Mouse (Mus musculus): ENCODE measurements around the gene Mta2. TPM values are rescaled to one million over a fixed set of nuclear protein-coding genes. Genes with fewer than 3 reads are reported as not detected.

The Mta2 gene
- polyA plus RNA-seq (2012; fragmentation: generic; extraction: Trizol), result 10 to 100 TPM; 55.6 to 94.0 TPM

GRCm38 (mm10) chr19:8941515-8942217 is at the start of gene Mta2:
Gene Mta2, plus strand, starts transcription at chr19:8941875.

GRCm38 (mm10) chr19:8892829-8893766 is 48.6 kb upstream of the Mta2 start, which contains the start of gene Ints5:
Gene Ints5, plus strand, starts transcription at chr19:8893005.

GRCm38 (mm10) chr19:8897865-8898495 is 43.7 kb upstream of the Mta2 start, which contains the start of gene Ganab:
Gene Ganab, plus strand, starts transcription at chr19:8898071.

GRCm38 (mm10) chr19:8920073-8920736 is 21.5 kb upstream of the Mta2 start, which contains the start of gene B3gat3:
Gene B3gat3, plus strand, starts transcription at chr19:8920374.

GRCm38 (mm10) chr19:8929224-8930088 is 12.2 kb upstream of the Mta2 start, which contains the start of the genes Rom1 and Eml3:
Gene Rom1, minus strand, starts transcription at chr19:8929356.
Gene Eml3, plus strand, starts transcription at chr19:8929552.

GRCm38 (mm10) chr19:8953135-8954039 is 11.7 kb downstream of the Mta2 start, which contains the start of gene Tut1:
Gene Tut1, plus strand, starts transcription at chr19:8953847.

GRCm38 (mm10) chr19:8966590-8967372 is 25.1 kb downstream of the Mta2 start, which contains the start of gene Eef1g:
Gene Eef1g, plus strand, starts transcription at chr19:8967041.

GRCm38 (mm10) chr19:8989066-8989566 is 47.4 kb downstream of the Mta2 start, which contains the start of gene Ahnak:
Gene Ahnak, plus strand, starts transcription at chr19:8989284.

Other genes starting within 250 kb of the Mta2 start
- 100 to 1,000 TPM; 109 to 260 TPM for gene Slc3a2, start 218.5 kb upstream of the Mta2 start, polyA plus RNA-seq (2012; fragmentation: generic; extraction: Trizol)
- gene Wdr74, start 206.0 kb upstream of the Mta2 start, polyA plus RNA-seq (2012; fragmentation: generic; extraction: Trizol), result 100 to 1,000 TPM in 1 of 2 experiments, 10 to 100 TPM in 1; 60.8 to 195 TPM
- 1 to 10 TPM; 1.5 to 1.8 TPM for gene 1700092M07Rik, start 201.2 kb upstream of the Mta2 start, polyA plus RNA-seq (2012; fragmentation: generic; extraction: Trizol)
- 100 to 1,000 TPM in 1 of 2 experiments, 10 to 100 TPM in 1; 33.2 to 112 TPM for gene Stx5a, start 200.5 kb upstream of the Mta2 start, polyA plus RNA-seq (2012; fragmentation: generic; extraction: Trizol)
- gene Nxf1, start 184.8 kb upstream of the Mta2 start, polyA plus RNA-seq (2012; fragmentation: generic; extraction: Trizol), result 100 to 1,000 TPM in 1 of 2 experiments, 10 to 100 TPM in 1; 63.1 to 106 TPM
- gene Tmem223, start 170.9 kb upstream of the Mta2 start, polyA plus RNA-seq (2012; fragmentation: generic; extraction: Trizol), result 100 to 1,000 TPM; 211 to 253 TPM
- 10 to 100 TPM; 43.2 to 61.1 TPM for gene Tmem179b, start 167.4 kb upstream of the Mta2 start, polyA plus RNA-seq (2012; fragmentation: generic; extraction: Trizol)
- 10 to 100 TPM; 24.9 to 37.5 TPM for gene Taf6l, start 155.5 kb upstream of the Mta2 start, polyA plus RNA-seq (2012; fragmentation: generic; extraction: Trizol)
- gene Polr2g, start 143.3 kb upstream of the Mta2 start, polyA plus RNA-seq (2012; fragmentation: generic; extraction: Trizol), result 100 to 1,000 TPM; 100 to 147 TPM
- gene Zbtb3, start 139.3 kb upstream of the Mta2 start, polyA plus RNA-seq (2012; fragmentation: generic; extraction: Trizol), result 1 to 10 TPM; 2.6 to 5.2 TPM
- gene Ttc9c, start 122.5 kb upstream of the Mta2 start, polyA plus RNA-seq (2012; fragmentation: generic; extraction: Trizol), result 10 to 100 TPM in 1 of 2 experiments, 1 to 10 TPM in 1; 1.9 to 14.9 TPM
- 10 to 100 TPM in 1 of 2 experiments, 1 to 10 TPM in 1; 7.6 to 49.9 TPM for gene Hnrnpul2, start 121.9 kb upstream of the Mta2 start, polyA plus RNA-seq (2012; fragmentation: generic; extraction: Trizol)
- gene AC129217.1, start 112.1 kb upstream of the Mta2 start, polyA plus RNA-seq (2012; fragmentation: generic; extraction: Trizol), result 1 to 10 TPM in 1 of 2 experiments, under 1 TPM in 1; 0.19 to 1.1 TPM
- gene Bscl2, start 104.4 kb upstream of the Mta2 start, polyA plus RNA-seq (2012; fragmentation: generic; extraction: Trizol), result 10 to 100 TPM; 11.7 to 29.0 TPM
- under 1 TPM; 0.04 to 0.41 TPM for gene Gng3, start 102.7 kb upstream of the Mta2 start, polyA plus RNA-seq (2012; fragmentation: generic; extraction: Trizol)
- gene Lrrn4cl, start 91.1 kb upstream of the Mta2 start, polyA plus RNA-seq (2012; fragmentation: generic; extraction: Trizol), result 1 to 10 TPM in 1 of 2 experiments, under 1 TPM in 1; 0.08 to 7.0 TPM
- gene Ubxn1, start 70.4 kb upstream of the Mta2 start, polyA plus RNA-seq (2012; fragmentation: generic; extraction: Trizol), result 100 to 1,000 TPM; 240 to 270 TPM
- 10 to 100 TPM; 63.8 to 97.9 TPM for gene Uqcc3, start 61.0 kb upstream of the Mta2 start, polyA plus RNA-seq (2012; fragmentation: generic; extraction: Trizol)
- 1 to 10 TPM; 3.4 to 3.7 TPM for gene Lbhd1, start 58.1 kb upstream of the Mta2 start, polyA plus RNA-seq (2012; fragmentation: generic; extraction: Trizol)
- gene Gm49403, start 57.9 kb upstream of the Mta2 start, polyA plus RNA-seq (2012; fragmentation: generic; extraction: Trizol), result not detected
- gene 1810009A15Rik, start 53.0 kb upstream of the Mta2 start, polyA plus RNA-seq (2012; fragmentation: generic; extraction: Trizol), result 100 to 1,000 TPM in 1 of 2 experiments, 10 to 100 TPM in 1; 73.9 to 176 TPM
- under 1 TPM in 1 of 2 experiments, not detected in 1; 0.18 TPM for gene Gm49416, start 52.9 kb upstream of the Mta2 start, polyA plus RNA-seq (2012; fragmentation: generic; extraction: Trizol)
- gene Ints5, start 48.9 kb upstream of the Mta2 start, polyA plus RNA-seq (2012; fragmentation: generic; extraction: Trizol), result 10 to 100 TPM; 30.2 to 43.9 TPM
- 100 to 1,000 TPM in 1 of 2 experiments, 10 to 100 TPM in 1; 43.4 to 137 TPM for gene Ganab, start 43.8 kb upstream of the Mta2 start, polyA plus RNA-seq (2012; fragmentation: generic; extraction: Trizol)
- 10 to 100 TPM; 56.0 to 67.8 TPM for gene B3gat3, start 21.5 kb upstream of the Mta2 start, polyA plus RNA-seq (2012; fragmentation: generic; extraction: Trizol)
- gene Rom1, start 12.5 kb upstream of the Mta2 start, polyA plus RNA-seq (2012; fragmentation: generic; extraction: Trizol), result 10 to 100 TPM in 1 of 2 experiments, 1 to 10 TPM in 1; 5.9 to 12.1 TPM
- 10 to 100 TPM; 30.0 to 62.2 TPM for gene Eml3, start 12.3 kb upstream of the Mta2 start, polyA plus RNA-seq (2012; fragmentation: generic; extraction: Trizol)
- 10 to 100 TPM; 16.0 to 17.5 TPM for gene Tut1, start 12.0 kb downstream of the Mta2 start, polyA plus RNA-seq (2012; fragmentation: generic; extraction: Trizol)
- gene Eef1g, start 25.2 kb downstream of the Mta2 start, polyA plus RNA-seq (2012; fragmentation: generic; extraction: Trizol), result 1,000 to 10,000 TPM in 1 of 2 experiments, 100 to 1,000 TPM in 1; 710 to 2,782 TPM
- 100 to 1,000 TPM in 1 of 2 experiments, 10 to 100 TPM in 1; 26.0 to 103 TPM for gene Ahnak, start 47.4 kb downstream of the Mta2 start, polyA plus RNA-seq (2012; fragmentation: generic; extraction: Trizol)
- gene Scgb1a1, start 146.1 kb downstream of the Mta2 start, polyA plus RNA-seq (2012; fragmentation: generic; extraction: Trizol), result not detected
- 1 to 10 TPM; 3.0 to 6.1 TPM for gene Asrgl1, start 193.8 kb downstream of the Mta2 start, polyA plus RNA-seq (2012; fragmentation: generic; extraction: Trizol)

Data from C3H10T1/2 (cell line).